Mouse (Mus musculus) gastrocnemius, postnatal 14 days (tissue): ENCODE measurements around the gene Grid1. TPM values are rescaled to one million over a fixed set of nuclear protein-coding genes. Genes with fewer than 3 reads are reported as not detected.

Experiments used
- DNase-seq: peaks from one replicate; pipeline ENCODE4 v3.0.0; 2021; ENCODE audit warnings: mixed read lengths
- intact Hi-C: fragments of 180-260 bp; cut with DNase I; formaldehyde crosslinking; loops from one replicate; pipeline ENCODE4 v1.15.1; 2025; ENCODE audit warnings: low total_unique reads
- microRNA-seq, 2 experiments: library from miRNA; unstranded; fragments of <30 nt; microRNA quantifications; one replicate each; pipeline ENCODE4 v1.2.0; 2021
- total RNA-seq, 2 experiments: library from RNA; stranded (reverse); gene quantifications; 2 replicates each; pipeline ENCODE4 v1.2.3; 2021

Grid1 gene
- total RNA-seq, 2 experiments from 2014 or later: 0.04 to 0.24 TPM

GRCm38 (mm10) chr14:35486017-35486416 is 666.1 kb downstream of the Grid1 start:
- no peak for DNase-seq

DNA sequence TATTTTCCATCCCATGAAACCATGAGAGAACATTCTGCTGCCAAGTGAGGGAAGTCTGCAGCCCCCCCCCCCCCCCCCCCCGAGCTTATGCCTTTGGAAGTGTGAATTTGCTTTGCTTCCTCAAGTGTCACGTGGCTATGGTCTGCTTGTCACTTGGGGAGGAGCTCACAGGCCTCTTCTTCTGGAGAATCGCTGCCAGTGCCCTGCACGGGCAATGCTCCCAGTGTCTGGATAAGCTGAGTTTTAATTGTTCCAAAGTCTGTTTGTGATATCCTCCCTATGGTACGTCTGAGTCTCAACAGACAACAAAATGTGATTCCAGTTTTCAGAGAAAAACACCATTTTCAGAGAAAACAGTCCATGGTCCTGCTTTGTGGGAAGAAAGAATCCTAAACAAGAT is 682.4 kb downstream of the Grid1 start:
- intact Hi-C loops: no loop called here
- DNase-seq: no peak

More at GRCm38 (mm10) chr14:35486017-35486416, 666.1 kb downstream of the Grid1 start:
- intact Hi-C loops: no loop called here

GRCm38 (mm10) chr14:35519402-35519801 is 699.5 kb downstream of the Grid1 start:
- no peak for DNase-seq

DNA sequence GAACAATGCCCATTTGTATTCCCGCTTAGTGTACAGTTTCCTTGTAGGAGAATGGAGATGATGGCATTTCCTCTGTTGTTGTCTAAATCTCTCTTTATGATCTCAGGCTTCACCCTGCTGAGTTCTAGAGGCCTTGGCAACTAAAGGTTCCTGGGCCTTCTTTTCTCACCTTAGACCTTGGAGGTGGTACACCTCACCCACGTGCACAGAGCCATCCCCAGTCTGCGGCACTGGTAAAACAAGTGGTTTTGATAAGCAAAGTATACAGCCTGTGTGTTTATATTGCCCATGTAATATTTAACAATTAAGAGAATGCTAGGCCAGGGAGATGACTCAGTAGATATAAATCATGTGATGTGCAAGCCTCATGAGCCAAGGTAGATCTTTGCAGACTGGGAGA is 718.9 kb downstream of the Grid1 start:
- intact Hi-C loops: no loop called here
- DNase-seq: no peak

More at GRCm38 (mm10) chr14:35519402-35519801, 699.5 kb downstream of the Grid1 start:
- intact Hi-C loops: no loop called here

DNA sequence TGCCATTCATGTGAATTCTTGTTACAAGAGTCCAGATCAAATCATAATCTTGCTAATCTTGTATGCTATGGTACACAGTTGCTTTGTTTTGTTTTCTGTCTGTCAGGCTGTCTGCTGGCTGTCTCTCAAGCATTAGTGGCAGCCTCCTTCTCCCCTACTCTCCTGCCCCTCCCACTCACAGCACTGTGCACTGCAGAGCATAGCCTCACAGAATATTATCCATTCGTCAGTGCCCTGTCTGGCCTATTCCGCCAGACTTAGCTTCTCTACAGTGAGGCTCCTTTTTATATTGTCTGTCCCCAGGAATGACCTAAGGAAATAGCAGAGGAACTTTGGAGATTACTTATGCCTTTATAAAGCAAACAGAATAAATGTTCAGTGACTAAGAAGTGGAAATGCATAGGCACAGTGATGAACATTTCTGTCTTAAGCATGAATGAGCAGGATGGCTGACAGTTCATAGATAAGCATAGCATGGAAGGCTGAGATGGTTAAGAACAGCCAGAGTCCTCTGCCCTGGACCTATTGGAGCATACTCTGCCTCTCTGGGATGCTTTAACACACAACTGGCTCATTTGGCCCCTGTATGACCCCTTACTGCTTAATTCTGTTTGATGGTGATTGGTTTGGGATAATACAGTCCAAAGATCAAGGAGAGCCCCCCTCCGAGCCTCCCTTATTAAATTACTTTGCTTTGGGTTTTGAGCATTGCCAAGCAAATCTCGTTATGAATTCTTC is 721.5 kb downstream of the Grid1 start:
- DNase-seq: no peak

DNA sequence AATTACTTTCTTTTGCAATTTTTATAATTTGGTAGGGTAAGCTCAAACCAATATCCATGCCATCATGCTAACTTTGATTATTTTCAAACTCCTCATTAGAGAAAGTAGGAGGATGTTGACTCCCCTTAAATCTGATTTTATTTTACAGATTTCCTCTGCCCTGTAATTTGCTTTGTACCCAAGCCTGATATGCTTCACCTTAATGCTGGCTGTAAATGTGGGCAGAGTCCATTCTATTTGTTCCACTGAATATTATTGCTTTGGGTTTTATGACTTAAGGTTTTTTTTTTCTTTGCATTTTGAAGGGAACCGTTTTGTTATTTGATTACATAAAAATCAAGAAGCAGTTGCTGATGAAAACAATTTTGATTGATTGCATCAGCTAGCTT is 722.1 kb downstream of the Grid1 start:
- intact Hi-C loops: no loop called here
- no peak for DNase-seq

More for the DNA sequence above, 721.5 kb downstream of the Grid1 start:
- intact Hi-C loops: no loop called here

DNA sequence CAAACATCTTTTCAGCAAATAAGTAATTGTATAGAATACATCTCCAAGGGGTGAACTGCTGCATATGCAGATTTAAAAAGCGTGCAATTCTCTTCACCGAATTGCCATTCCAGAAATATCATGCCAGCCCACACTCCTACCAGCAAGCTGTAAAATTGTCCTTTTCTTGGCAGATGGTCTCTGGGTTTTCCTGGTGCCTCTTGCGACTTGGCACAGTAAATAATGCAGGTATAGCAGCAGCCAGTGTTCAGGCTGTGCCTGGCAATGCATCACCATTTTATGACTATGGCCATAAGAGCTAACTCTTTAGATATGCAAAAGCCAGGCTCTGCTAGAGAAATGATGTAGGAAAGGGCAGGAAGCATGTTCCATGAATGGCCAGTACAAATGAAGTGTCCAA is 734.4 kb downstream of the Grid1 start:
- no peak for DNase-seq
- intact Hi-C loops: no loop called here

DNA sequence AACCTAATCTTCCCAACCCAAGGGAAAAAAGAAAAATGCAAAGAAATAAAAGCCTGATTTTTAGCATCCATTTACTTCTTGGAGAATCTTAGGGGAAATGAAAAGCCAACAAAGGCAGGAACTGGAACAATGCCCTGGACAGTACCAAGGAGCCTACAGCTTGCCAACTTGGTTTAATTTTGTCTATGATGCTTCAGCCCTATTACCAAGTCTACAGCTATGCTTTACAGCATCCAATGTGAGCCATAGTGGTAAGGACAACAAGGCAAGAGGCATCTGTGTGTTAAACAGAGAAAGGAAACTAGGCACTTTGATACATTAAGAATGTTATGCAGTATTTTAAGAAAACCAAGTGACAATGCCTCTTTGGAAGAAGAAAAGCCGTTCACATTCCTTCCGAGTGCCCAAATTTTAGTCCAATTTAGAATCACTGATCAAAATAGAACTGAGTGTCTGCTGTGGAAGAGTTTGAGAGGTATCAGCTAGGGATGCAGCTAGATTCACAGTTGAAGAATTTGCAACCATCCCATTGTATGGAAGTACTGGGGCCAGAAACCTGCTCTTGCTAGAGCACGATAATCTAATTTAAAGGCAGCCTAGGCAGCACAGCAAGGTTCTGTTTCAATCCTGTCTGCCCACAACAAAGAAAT is 741.5 kb downstream of the Grid1 start:
- intact Hi-C loops: no loop called here
- DNase-seq: no peak

GRCm38 (mm10) chr14:35572991-35573502 is 753.1 kb downstream of the Grid1 start:
- intact Hi-C loops: no loop called here
- no peak for DNase-seq

DNA sequence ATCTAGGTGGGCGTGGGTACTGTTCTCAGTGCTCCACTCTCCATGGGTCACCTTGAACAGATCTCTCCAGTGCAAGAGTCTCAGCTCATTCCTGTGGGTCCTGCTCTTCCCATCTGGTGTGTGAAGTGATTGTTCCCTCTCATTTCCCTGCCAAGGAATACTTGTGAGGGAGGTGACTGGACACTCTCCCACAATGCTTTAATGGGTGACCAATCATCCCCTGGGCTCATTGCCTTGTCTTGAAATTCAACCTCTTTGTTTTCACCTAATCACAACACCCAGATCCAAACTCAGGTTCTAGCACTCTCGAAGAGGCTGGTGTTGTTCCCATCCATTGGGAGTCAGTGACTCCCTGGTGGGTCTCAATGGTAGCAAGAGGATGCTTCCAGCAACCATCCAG is 754.6 kb downstream of the Grid1 start:
- intact Hi-C loops: no loop called here
- DNase-seq: no peak

- intact Hi-C loops: no loop called here
Measured at GRCm38 (mm10) chr14:35575285-35575684, 755.4 kb downstream of the Grid1 start.

GRCm38 (mm10) chr14:35625749-35626148 is 805.8 kb downstream of the Grid1 start:
- intact Hi-C loops: no loop called here
- DNase-seq: no peak

More at GRCm38 (mm10) chr14:35575285-35575684, 755.4 kb downstream of the Grid1 start:
- DNase-seq: no peak

Small RNAs within 50 kb of the gene (microRNA-seq; reads per million reads assigned to microRNA genes)
- gene Mir346: 0.50 to 5.7 reads per million in 2 experiments

Other genes with a start within 250 kb of the Grid1 start
- 1,000 to 10,000 TPM; 1,741 to 1,856 TPM for gene Ldb3, start 231.4 kb upstream of the Grid1 start, total RNA-seq
- not detected for gene Opn4, start 220.0 kb upstream of the Grid1 start, total RNA-seq
- gene Wapl, start 146.2 kb upstream of the Grid1 start, total RNA-seq: 10 to 100 TPM; 38.4 to 40.8 TPM